Mouse (Mus musculus) heart, postnatal 14 days (tissue): Measurements from ENCODE around the gene Ddx56. TPM values are rescaled to one million over a fixed set of nuclear protein-coding genes. Genes with fewer than 3 reads are reported as not detected.

Experiments used
- DNase-seq, 2 experiments: peaks; one replicate each; pipeline ENCODE4 v3.0.0; 2021 to 2022
- intact Hi-C: fragments of 180-260 bp; cut with DNase I; formaldehyde crosslinking; loops from one replicate; pipeline ENCODE4 v1.15.1; 2025
- long read RNA-seq, 2 experiments: library from polyadenylated mRNA; stranded (forward); transcript quantifications; one replicate each; pipeline ENCODE4 v2.0.0; 2021
- total RNA-seq, 2 experiments: library from RNA; stranded (reverse); gene quantifications; 2 replicates each; pipeline ENCODE4 v1.2.3; 2021

The Ddx56 gene
- 10 to 100 TPM; 24.9 to 25.4 TPM for total RNA-seq
- long read RNA-seq, experiment 1, transcript Ddx56-201 (14 exons, 1,956 nt): major isoform, 59 of 71 reads
- long read RNA-seq, experiment 1, partial matches to known transcripts: 1 of 71 reads
- long read RNA-seq, experiment 1, other reads (novel, unspliced or antisense): 11 of 71 reads
- long read RNA-seq, experiment 2, transcript Ddx56-201 (14 exons, 1,956 nt): major isoform, 53 of 60 reads
- long read RNA-seq, experiment 2, partial matches to known transcripts: 1 of 60 reads
- long read RNA-seq, experiment 2, other reads (novel, unspliced or antisense): 6 of 60 reads

DNA sequence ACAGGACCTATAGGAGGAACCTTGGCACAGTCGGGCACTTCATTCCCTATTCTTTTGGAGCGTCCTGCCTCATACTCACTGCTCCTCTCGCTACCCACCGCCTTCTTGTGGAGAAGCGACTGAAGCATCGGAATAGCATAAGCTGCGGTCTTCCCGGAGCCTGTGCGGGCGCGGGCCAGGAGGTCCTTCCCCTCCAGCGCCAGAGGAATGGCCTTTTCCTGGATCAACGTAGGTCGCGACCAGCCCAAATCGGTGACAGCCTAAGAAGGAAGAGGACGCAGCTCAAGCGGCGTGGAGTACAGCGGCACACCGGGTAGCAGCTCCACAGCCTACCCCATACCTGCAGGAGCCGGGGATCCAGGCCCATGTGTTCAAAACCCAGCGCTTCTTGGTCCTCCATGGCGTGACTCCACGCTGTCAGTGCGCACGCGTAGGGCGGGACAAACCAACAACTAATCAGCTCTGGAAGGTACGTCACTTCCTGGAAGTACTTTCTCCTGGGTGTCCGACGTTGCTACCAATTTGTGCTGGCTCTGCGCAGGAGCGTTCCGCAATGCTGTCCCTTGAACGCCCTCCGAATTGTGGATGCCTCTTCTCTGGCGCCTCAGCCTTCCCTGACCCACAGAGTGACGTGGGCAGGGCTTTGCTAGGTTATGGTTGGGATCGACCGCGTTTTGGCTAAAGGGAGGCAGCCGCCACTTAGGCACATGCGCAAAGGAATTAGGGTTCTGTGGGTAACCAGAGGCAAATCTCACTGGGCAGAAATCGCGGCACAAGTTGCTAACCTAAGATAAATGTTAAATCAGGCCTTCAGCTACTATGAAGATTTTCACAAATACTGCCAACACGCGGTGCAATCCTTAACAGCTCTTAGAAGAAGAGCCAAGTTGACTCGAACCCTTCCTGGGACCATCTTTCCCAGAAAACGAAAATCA is at the start of gene Ddx56:
Gene Ddx56, minus strand, starts transcription at position 453 of the 935 bp plus-strand sequence.
- intact Hi-C loops: no loop called here
- DNase-seq: peak; percentile 90 to 91

DNA sequence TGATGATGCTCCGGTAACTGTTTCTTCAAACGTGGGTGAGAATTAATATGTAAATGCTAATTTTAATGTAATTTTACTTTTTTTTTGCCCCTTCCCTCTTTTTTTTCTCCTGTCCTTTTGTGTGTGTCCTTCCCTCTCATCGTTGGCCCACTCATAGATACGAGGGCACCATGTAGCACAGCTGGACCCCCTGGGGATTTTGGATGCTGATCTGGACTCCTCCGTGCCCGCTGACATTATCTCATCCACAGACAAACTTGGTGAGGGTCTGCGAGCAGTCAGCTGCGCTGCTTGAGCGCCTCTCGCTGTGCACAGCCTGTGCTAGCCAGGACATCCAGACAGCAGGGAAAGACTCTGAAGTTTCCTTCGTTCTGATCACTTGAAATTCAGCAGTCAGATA is 49.2 kb upstream of the Ddx56 start:
- intact Hi-C loops: no loop called here
- DNase-seq: no peak

DNA sequence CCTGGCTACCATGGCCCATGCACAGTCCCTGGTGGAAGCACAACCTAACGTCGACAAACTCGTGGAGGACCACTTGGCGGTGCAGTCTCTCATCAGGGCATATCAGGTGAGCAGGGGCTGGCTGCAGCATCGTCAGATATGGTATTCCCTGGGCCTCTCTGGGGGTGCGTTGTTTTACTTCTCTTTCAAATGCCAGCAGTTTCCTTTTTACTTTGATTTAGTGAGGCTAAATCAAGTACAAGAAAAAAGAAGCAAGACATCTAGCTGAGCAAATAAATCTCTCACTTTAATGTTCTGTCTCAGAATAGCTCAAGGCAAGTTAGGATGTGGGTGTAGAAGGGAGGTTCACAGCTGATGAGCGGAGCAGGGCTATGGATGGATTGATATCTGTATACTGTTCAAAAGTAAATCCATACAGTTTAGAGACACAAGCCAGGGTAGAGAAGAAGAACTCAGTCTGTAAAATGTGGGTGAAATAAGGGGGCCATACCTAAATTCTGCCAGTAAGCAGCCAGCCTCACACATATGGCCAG is 46.4 kb upstream of the Ddx56 start:
- no peak for DNase-seq
- intact Hi-C loops: no loop called here

DNA sequence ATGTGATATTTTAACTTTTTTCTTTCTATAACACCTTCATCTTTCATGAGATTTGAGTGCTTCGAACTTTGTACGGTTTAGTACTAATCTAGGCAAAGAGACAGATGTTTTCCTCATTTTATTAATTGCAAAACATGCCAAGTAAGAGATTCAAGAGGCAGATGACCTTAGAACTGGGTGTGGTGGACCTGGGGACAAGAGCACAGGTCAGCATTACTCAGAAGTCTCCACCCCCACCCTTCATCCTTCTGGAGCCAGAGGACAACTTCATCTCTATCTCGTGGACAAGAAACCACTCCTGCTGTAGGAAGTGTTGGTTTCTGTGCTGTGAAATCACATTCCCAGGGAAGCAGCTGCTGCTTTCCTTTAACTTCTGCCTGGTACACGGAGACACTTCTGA is 40.6 kb upstream of the Ddx56 start:
- intact Hi-C loops: no loop called here

DNA sequence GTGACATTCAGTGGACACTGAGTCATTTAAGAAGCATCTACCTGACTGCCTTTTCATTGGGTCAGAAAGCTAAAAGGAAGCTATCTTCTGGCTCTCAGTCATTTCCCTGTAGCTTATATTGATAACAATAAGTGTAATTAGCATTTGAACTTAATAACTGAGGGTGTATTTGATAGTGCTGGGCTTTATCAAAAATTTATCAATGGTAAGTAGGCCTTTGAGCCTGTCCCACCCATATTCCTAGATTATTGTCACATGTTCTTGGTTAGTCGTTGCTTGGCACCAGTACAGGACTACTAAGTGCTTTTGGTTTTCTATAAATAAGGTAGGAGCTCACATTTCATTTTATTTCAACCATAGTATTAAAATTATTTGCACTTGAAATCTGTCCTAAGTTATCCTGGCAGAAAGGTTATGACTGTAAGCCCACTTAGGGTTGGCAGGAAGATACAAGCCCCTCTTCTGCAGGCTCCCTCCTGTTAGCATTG is 38.4 kb upstream of the Ddx56 start:
- intact Hi-C loops: no loop called here
- no peak for DNase-seq

More for the DNA sequence above, 40.6 kb upstream of the Ddx56 start:
- no peak for DNase-seq

DNA sequence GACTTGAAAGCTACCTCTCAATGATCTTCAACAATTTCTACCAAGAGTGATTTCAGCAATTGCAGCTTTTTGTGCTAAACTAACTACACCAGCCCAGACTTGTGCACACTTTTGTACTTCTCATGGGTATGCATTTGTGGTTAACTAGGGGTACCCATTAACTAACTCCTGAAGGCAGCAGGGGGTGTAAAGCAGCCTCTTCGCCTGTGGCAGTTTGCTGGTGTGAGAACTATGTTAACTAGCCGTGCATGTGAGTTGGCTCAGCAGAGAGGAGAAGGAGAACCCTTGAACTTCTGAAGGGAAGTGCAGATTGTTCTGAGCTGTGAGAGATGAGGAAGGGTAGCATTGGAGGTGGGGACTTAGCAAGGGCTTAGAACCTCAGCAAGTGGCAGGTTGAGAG is 35.2 kb upstream of the Ddx56 start:
- intact Hi-C loops: no loop called here

DNA sequence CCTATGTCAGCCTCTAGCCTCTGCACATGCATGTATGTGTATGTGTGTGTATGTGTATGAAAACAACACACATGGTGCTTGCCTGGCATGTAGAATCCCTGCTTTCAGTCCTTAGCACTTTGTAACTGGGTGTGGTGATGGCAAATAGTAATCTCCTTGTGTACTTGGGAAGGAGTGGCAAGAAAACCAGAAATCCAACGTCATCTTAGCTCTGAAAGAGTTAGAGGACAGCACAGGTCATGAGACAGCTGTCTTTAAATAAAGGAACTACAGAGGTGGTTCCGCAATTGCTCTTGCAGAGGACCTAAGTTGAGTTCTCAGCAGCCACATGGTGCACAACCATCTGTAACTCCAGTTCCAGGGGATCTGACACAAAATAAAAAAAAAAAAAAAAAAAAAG is 31.9 kb upstream of the Ddx56 start:
- intact Hi-C loops: no loop called here
- no peak for DNase-seq

More for the DNA sequence above, 35.2 kb upstream of the Ddx56 start:
- no peak for DNase-seq

DNA sequence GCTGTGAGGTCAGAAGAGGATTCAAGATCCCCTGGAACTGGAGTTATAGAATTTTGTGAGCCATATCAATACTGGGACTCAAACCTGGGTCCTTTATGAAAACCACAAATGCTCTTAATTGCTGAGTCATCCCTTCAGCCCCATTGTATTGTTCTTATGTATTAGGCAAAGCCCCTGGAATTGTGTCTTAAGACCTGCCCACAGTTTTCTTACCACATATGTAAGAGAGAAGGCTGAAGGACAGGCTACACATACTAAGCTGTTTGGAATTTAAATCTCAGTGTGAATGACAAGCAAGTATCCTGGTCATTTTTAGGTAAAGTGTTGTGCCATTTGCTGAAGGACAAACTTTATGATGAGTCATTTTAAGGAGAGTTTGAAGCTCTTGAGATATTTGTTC is 28.5 kb upstream of the Ddx56 start:
- DNase-seq: no peak
- intact Hi-C loops: no loop called here

DNA sequence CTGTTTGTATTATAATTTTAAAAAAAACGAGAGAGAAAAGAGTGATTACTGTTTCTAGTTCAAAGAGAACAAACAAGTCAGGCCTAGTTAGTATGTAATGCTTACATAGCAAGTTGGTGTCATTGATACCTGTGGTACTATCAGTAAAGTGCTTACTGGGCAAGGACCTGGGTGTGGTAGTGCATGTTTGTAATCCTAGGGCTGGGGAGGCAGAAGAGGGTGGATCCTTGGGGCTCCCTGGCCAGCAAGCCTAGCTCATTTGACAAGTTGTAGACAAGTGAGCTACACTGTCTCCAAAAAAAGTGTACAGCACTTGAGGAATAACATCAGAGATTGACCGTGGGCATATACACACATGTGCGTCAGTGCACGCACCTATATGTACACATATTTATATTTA is 27.1 kb upstream of the Ddx56 start:
- intact Hi-C loops: no loop called here
- no peak for DNase-seq

DNA sequence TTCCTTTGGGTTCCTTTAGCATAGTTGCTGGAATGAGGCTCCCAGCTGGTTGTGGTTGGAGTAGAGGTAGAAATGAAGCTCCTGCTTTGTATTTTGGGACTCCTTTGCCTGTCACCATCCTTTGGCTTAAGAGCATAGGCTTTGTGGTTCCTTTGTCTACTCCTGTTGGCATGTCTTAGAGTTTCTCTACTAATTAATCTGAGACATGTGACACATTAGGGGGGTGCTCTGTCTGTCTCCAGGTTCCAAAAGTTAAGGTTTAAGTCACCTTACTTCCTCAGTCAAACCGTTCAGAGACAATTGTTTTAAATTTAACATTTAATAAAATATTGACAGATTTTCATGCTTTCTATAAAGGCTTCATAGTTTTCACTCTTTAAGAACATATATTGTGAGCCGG is 26.0 kb upstream of the Ddx56 start:
- intact Hi-C loops: no loop called here
- DNase-seq: no peak

DNA sequence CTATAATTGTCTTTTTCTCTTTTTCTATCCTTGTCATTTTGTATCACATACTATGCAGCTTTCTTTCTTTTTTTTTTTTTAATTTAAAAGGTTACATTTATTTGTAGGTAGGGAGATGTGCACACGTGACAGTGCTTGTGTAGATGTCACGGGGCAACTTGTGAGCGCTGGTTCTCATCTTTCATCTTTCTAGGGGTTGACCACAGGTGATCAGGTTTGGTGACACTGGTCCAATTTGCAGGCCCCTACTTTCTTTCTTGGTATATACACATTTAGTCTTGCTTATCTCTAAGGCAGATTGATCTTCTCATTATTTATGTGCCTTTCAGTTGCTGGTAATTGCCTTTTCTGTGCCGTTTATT is 25.4 kb upstream of the Ddx56 start:
- no peak for DNase-seq
- intact Hi-C loops: no loop called here

DNA sequence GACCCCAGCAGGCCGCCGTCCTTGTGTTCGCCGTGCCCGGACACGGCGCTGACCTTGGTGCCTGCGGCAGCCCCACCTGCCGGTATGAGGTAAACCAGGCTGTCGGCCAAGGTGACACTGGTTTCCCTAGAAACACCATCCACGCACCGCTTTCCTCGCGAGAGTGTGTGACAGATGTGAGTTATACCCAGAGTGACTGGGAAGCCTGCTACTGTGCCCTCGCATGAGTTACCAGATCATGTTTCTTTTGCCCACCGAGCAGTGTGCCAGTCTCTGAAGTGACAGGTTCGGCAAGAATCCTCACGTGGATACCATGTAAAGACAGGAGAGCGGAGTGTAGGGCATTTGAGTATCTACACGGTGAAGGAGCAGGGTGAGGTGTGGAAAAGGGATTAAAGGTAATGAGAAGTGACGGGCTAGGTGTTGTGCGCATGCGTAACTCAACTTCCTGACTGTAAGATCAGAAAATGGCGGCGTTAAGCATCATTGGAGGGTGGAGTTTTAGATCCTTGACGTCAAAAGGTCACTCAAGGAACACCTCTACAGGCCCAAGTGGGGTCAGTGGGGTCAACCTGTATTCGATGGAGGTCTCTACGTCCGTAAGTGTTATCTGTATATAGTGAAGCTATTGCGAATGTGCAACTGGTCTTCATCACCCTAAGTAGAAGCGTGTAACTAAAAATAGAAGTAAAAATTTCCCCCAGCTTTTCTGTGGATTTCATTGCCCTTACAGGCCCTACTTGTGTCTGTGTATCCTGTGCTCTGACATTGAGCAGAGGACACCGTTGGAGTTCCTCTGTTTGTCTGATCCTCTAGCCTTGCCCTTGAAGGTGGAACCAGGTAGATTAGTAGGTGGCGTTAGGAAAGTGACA is 24.8 kb upstream of the Ddx56 start:
- DNase-seq: peak; percentile 44 to 63
- intact Hi-C loops: no loop called here

DNA sequence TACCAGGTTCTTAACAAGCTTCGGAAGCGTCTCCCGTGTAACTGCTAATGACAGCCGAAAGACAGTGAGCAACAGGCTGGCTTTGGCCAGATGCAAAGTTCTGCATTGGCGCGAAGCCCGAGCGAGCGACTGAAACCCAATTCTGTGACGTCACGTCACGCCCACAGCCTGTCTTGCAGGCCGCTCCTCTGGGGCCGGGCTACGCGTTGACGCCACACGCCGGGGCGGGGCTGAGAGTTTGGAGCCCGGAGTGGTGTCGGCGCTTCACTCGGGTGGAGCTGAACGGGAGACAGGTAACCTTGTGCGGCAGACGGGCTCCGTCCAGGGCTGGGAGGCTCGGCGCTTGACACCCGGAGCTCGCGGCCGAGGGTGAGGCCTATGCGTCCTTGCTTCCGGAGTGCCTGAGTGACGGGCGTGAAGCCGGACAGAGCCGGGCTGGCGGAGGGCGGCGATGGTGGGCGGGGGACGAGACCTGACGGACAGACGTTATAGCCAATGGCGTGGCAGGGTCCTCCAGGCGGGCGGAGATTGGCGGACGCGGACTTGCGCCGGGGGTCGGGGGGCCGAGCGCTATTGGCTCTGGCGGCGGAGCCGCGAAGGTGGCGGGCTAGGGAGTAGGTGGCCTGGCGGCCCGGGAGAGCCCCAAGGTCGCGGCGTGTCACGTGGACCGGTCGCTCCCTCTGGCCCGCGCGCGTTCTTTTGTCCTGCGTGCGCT is 24.0 kb upstream of the Ddx56 start, which contains the start of gene Ogdh:
Gene Ogdh, plus strand, starts transcription at position 233 of the 715 bp plus-strand sequence.
- intact Hi-C loops: no loop called here
- peak; percentile 99 for DNase-seq

DNA sequence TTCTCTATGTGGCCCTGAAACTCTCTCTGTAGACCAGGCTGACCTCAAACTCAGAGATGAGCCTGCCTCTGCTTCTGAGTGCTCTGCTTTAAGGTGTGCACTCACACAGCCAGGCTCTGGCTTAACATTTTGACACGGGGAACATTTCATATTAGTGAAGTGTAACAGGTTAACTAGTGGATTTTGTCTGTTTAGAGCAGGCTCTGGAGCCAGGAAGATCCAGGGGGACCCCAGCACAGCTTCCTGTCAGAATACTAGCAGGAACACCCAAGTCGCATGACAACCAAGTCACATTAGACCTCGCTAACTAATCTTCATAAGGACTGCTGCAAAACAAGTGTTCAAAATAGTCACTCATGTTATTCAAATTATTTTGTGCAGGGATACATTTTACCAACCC is 23.3 kb upstream of the Ddx56 start:
- no peak for DNase-seq
- intact Hi-C loops: no loop called here

DNA sequence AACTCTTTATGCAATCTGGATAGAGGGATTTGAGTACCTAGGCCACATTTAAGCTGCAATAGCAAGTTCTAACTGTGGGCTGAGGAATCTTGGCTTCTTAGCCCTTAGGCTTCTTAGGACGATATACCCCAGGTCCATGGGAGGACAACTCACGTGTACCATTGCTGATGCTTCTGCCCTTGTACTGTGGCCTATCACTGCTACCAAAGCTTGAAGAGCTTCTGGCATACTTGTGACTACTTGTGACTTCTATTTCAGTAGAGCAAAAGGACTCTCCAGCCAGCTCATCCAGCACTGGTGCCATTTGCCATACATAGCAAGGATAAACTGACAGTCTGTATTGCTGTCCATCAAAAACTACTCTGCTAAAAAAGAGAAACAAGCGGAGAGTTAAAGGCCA is 22.6 kb upstream of the Ddx56 start:
- intact Hi-C loops: no loop called here
- DNase-seq: no peak

DNA sequence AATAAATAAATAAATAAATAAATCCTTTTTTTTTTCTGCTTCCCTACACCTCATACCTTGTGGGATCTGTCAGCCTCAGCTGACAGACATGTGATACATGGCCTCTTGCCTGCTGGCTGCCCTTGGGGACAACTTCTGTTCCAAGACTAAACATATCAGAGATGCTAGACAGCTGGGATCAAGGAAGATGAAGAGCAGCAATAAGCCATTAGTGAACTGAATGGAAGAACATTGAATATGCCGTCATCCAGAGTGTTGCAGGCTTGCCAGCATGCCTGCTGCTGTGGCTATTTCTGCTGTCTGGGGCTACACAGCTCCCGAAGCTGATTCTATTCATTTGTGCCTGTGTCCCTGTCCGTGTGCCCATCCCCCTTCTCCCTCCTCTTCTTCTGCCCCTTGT is 15.4 kb upstream of the Ddx56 start:
- DNase-seq: peak; percentile 72 to 76

DNA sequence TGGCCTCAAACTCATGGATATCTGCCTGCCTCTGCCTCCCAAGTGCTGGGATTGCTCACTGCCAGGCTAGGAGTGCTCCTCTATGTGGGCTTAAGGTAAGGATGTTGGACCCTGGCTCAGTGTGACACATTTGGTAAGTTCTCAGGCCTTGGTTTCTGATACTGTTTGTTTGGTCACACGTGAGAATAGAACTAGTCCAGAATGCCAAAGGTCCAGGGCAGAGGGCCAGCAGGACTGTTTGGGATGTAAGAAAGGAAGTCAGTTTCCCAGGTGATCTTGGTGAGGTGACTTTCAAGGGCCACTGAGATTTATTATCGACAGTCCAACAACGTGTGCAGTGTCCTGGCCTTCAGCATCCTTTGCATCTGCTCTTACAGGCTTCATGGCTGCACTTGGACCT is 8.9 kb upstream of the Ddx56 start:
- intact Hi-C loops: no loop called here
- DNase-seq: no peak

More for the DNA sequence above, 15.4 kb upstream of the Ddx56 start:
- intact Hi-C loops: no loop called here

DNA sequence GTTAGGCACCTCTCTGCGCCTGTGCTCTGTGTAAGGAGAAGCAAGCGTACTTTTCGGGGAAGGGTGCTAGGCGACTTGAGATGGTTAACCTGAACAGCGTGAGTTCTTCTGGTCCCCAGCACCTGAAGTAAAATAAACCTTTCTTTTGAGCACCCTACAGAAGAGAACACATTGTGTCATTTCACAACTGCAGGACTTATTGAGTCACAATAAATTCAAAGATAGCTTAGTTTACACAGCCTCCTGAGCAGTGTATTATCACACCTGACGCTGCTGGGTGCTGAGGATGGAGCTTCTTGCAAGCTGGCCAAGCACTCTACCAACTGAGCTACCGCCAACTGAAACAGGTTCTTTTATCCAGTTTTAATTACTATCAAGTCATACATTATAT is 7.5 kb upstream of the Ddx56 start:
- intact Hi-C loops: no loop called here
- no peak for DNase-seq

DNA sequence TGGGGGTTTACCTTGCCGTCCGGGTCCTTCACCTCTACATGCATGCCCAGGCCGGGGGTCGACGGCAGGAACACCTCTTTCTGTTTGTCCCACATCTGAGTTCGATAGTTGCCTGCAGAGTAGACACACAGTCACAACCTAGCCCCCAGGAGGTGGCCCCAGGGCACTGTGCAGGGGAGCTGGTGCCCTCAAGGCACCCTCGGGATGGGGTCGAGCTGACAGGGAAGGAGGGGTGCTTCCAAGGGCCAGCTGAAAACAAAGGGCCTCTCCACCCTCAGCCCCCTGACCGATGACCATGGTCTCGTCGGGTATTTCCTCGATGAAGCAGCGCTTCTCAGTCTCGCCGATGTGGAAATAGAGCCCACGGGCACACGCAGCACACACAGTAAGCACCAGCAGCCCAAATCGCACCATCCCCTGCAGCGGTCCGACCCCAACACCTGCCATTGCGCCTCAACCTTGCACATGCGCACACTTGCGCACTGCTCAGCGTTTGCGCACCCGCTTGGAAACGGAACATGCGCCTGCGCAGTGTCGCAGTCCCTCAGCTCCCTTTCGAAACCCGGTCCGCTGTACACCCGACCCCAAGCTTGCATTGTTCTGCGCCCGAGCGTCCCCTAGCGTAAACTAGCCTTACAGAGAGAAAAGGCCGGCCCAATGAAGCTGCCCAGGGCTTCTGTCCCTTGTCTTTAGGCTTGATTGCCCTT is 7.0 kb upstream of the Ddx56 start, which contains the start of gene Tmed4:
Gene Tmed4, minus strand, starts transcription at position 484 of the 707 bp plus-strand sequence.
- intact Hi-C loops: no loop called here
- DNase-seq: peak; percentile 99
